Mouse (Mus musculus) kidney, adult 2 months (tissue): ENCODE measurements around the gene Tead2. TPM values are rescaled to one million over a fixed set of nuclear protein-coding genes. Genes with fewer than 3 reads are reported as not detected.
A peak's percentile ranks its signal among the peaks of the same experiment; 100 is the strongest.

ENCODE experiments used
- DNase-seq: peaks from one replicate; pipeline ENCODE4 v3.0.0; 2021
- H3K27ac ChIP-seq: fragments of 200-500 bp; 2 replicates; pipeline ENCODE4 v1.5.1; 2012; ENCODE audit warnings: low read depth, low read length, control low read depth, inconsistent platforms; ENCODE audit not compliant: insufficient read depth
- H3K27me3 ChIP-seq: fragments of 200-500 bp; replicated peaks from 2 replicates; pipeline ENCODE4 v1.6.1; 2012; ENCODE audit warnings: mild to moderate bottlenecking, moderate library complexity, low read length, inconsistent platforms; ENCODE audit not compliant: control insufficient read depth, insufficient read depth
- H3K36me3 ChIP-seq: fragments of 200-500 bp; 2 replicates; pipeline ENCODE4 v1.6.1; 2012; ENCODE audit warnings: mild to moderate bottlenecking, moderate library complexity, low read length, inconsistent platforms; ENCODE audit not compliant: control insufficient read depth, insufficient read depth
- H3K4me1 ChIP-seq: fragments of 200-500 bp; 2 replicates; pipeline ENCODE4 v1.6.1; 2011; ENCODE audit warnings: low read length; ENCODE audit not compliant: control insufficient read depth, insufficient read depth
- H3K4me3 ChIP-seq: fragments of 200-500 bp; 2 replicates; pipeline ENCODE4 v1.5.1; 2011; ENCODE audit warnings: mild to moderate bottlenecking, low read depth, low read length, control low read depth; ENCODE audit not compliant: insufficient read depth
- CTCF ChIP-seq: fragments of 200-500 bp; conservative IDR thresholded peaks from 2 replicates; pipeline ENCODE4 v1.5.1; 2011; ENCODE audit warnings: low read depth, mild to moderate bottlenecking, control low read depth, low read length, moderate library complexity, mixed read lengths; ENCODE audit not compliant: insufficient read depth, insufficient read length
- POLR2A ChIP-seq: fragments of 200-500 bp; IDR thresholded peaks from one replicate; pipeline ENCODE4 v1.6.1; 2011; ENCODE audit warnings: low read depth, low read length, control low read depth
- WGBS: fragments of 180-500 bp; shearing (Covaris S2); methylation state at CpG from one replicate; pipeline ENCODE4 v1.1.7; 2018; 5-methylcytosine and 5-hydroxymethylcytosine counted together
- polyA plus RNA-seq: library from polyadenylated mRNA; depleted of rRNA; stranded (reverse); fragments of >200 nt; gene quantifications from 2 replicates; pipeline ENCODE4 v1.2.3, GENCODE M21; 2012

Tead2 gene
- polyA plus RNA-seq, 1 experiment, result 13.2 TPM

GRCm38 (mm10) chr7:45196994-45197393 lies 18.6 kb upstream of the Tead2 start:
- 82% methylated on average over 5 of the region's 5 CpGs for WGBS
- TF ChIP-seq POLR2A, result no peak
- TF ChIP-seq CTCF, result no peak
- DNase-seq, result no peak
- no peaks in the 10 kb centered on the region for H3K27me3 ChIP-seq
- no peak overlapping the region for H3K27ac ChIP-seq
- no peak overlapping the region for H3K4me3 ChIP-seq
- H3K36me3 ChIP-seq, result no peaks in the 10 kb centered on the region
- no peaks in the 10 kb centered on the region for H3K4me1 ChIP-seq

- DNase-seq, result peak; percentile 84
- no peak overlapping the region for H3K4me3 ChIP-seq
- no peaks in the 10 kb centered on the region for H3K27me3 ChIP-seq
- no peak overlapping the region for H3K27ac ChIP-seq
- 10% methylated on average over 5 of the region's 5 CpGs for WGBS
- H3K4me1 ChIP-seq, result no peaks in the 10 kb centered on the region
- TF ChIP-seq CTCF (peak; percentile 95), POLR2A (no peak)
- H3K36me3 ChIP-seq, result no peaks in the 10 kb centered on the region
Measured at GRCm38 (mm10) chr7:45198435-45198834, 17.1 kb upstream of the Tead2 start.

GRCm38 (mm10) chr7:45198961-45199360 lies 16.6 kb upstream of the Tead2 start:
- TF ChIP-seq POLR2A, result no peak
- no peak for TF ChIP-seq CTCF
- Histone ChIP-seq H3K27me3 (no peaks in the 10 kb centered on the region), H3K27ac (no peak overlapping the region), H3K4me1 (no peaks in the 10 kb centered on the region), H3K4me3 (no peak overlapping the region), H3K36me3 (no peaks in the 10 kb centered on the region)
- 78% methylated on average over 11 of the region's 11 CpGs for WGBS
- DNase-seq, result no peak

- Histone ChIP-seq H3K36me3 (no peaks in the 10 kb centered on the region), H3K27ac (no peak overlapping the region), H3K4me1 (no peaks in the 10 kb centered on the region), H3K27me3 (no peaks in the 10 kb centered on the region), H3K4me3 (no peak overlapping the region)
- no peak for DNase-seq
- WGBS, result 64% methylated on average over 10 of the region's 10 CpGs
- TF ChIP-seq CTCF, result no peak
- no peak for TF ChIP-seq POLR2A
Measured at GRCm38 (mm10) chr7:45202654-45203053, 12.9 kb upstream of the Tead2 start.

GRCm38 (mm10) chr7:45204380-45205143 lies 11.0 kb upstream of the Tead2 start, which contains the start of gene Ccdc155:
Gene Ccdc155 (minus strand): TSS chr7:45204892.
- peak; percentile 92 for DNase-seq
- TF ChIP-seq CTCF (no peak), POLR2A (no peak)
- no peaks in the 10 kb centered on the region for H3K4me1 ChIP-seq
- no peak within 1 kb of the TSS for H3K27ac ChIP-seq
- H3K4me3 ChIP-seq, result peak within 1 kb of the TSS; percentile 32
- WGBS, result 7% methylated on average over 44 of the region's 44 CpGs
- H3K36me3 ChIP-seq, result no peaks in the 10 kb centered on the region
- H3K27me3 ChIP-seq, result no peaks in the 10 kb centered on the region

- H3K27ac ChIP-seq, result no peak overlapping the region
- TF ChIP-seq CTCF (no peak), POLR2A (no peak)
- no peaks in the 10 kb centered on the region for H3K4me1 ChIP-seq
- no peaks in the 10 kb centered on the region for H3K36me3 ChIP-seq
- no peak for DNase-seq
- H3K4me3 ChIP-seq, result no peak overlapping the region
- H3K27me3 ChIP-seq, result 0 out of 2 replicates have a peak, but pooled peaks cover 2% of the 10 kb centered on the region
- WGBS, result 83% methylated on average over 6 of the region's 6 CpGs
Measured at GRCm38 (mm10) chr7:45208260-45208659, 7.3 kb upstream of the Tead2 start.

GRCm38 (mm10) chr7:45211070-45211469 lies 4.5 kb upstream of the Tead2 start:
- Histone ChIP-seq H3K4me1 (no peaks in the 10 kb centered on the region), H3K36me3 (no peaks in the 10 kb centered on the region), H3K27me3 (0 out of 2 replicates have a peak, but pooled peaks cover 2% of the 10 kb centered on the region), H3K27ac (no peak overlapping the region), H3K4me3 (no peak overlapping the region)
- no peak for DNase-seq
- TF ChIP-seq POLR2A, result no peak
- TF ChIP-seq CTCF, result no peak
- 71% methylated on average over 10 of the region's 10 CpGs for WGBS
